Mouse (Mus musculus) lung, postnatal 0 days (tissue): ENCODE measurements around the gene Rln1.

Experiments used
- CTCF ChIP-seq: IDR thresholded peaks from 2 replicates; pipeline ENCODE4 v1.5.1; 2016; ENCODE audit warnings: antibody characterized with exemption, mild to moderate bottlenecking
- EP300 ChIP-seq: IDR thresholded peaks from 2 replicates; pipeline ENCODE4 v1.6.1; 2016; ENCODE audit warnings: antibody characterized with exemption, mild to moderate bottlenecking, control low read depth

DNA sequence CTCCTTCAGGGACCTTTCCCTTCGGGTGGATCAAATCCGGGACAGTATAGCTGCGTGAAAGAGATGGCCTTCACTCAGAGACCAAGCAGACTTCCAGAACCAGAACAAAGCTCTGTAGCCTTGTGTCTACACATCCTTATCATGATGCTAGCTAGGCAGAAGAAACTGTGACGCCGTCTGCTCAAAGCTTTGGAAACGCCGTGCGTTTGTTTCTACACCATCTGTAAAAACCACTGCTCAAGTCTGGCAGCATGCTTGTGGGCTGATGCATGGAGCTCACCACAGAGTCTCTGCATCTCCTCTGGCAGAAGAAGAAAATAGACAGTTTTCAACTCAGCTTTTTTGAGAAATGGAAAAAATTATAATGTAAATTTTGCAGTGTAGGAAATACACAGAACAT is 22.7 kb downstream of the Rln1 start:
- TF ChIP-seq CTCF (no peak), EP300 (no peak)
